Mouse (Mus musculus) heart, adult 2 months (tissue): ENCODE data around the gene Kcnv2.

Experiments
- EP300 ChIP-seq: fragments of 200-500 bp; IDR thresholded peaks from 2 replicates; pipeline ENCODE4 v1.6.1; 2011; ENCODE audit warnings: low read depth, low read length, control low read depth; ENCODE audit not compliant: insufficient read depth
- POLR2A ChIP-seq: fragments of 200-500 bp; IDR thresholded peaks from 2 replicates; pipeline ENCODE4 v1.6.1; 2011; ENCODE audit warnings: mild to moderate bottlenecking, low read depth, low read length, control low read depth; ENCODE audit not compliant: insufficient read depth

GRCm38 (mm10) chr19:27328166-27328565 lies 5.8 kb downstream of the Kcnv2 start:
- TF ChIP-seq POLR2A: no peak
- TF ChIP-seq EP300: no peak
